Mouse (Mus musculus) heart, adult 2 months (tissue): ENCODE results near the gene Eps15l1. TPM values are rescaled to one million over a fixed set of nuclear protein-coding genes. Genes with fewer than 3 reads are reported as not detected.

Experiments
- DNase-seq, 2 experiments: peaks; one replicate each; pipeline ENCODE4 v3.0.0; 2021
- H3K27ac ChIP-seq: fragments of 200-600 bp; 2 replicates; pipeline ENCODE4 v1.8.1; 2022
- H3K27me3 ChIP-seq: fragments of 200-500 bp; 2 replicates; pipeline ENCODE4 v1.6.1; 2012; ENCODE audit warnings: mild to moderate bottlenecking, low read length, inconsistent platforms, mixed read lengths; ENCODE audit not compliant: control insufficient read depth, insufficient read depth
- H3K36me3 ChIP-seq: fragments of 200-500 bp; 2 replicates; pipeline ENCODE4 v1.6.1; 2012; ENCODE audit warnings: low read length, inconsistent platforms; ENCODE audit not compliant: control insufficient read depth, insufficient read depth
- H3K4me1 ChIP-seq: fragments of 200-500 bp; 2 replicates; pipeline ENCODE4 v1.6.1; 2011; ENCODE audit warnings: low read length; ENCODE audit not compliant: control insufficient read depth, insufficient read depth
- H3K4me3 ChIP-seq: fragments of 200-600 bp; 2 replicates; pipeline ENCODE4 v1.8.1; 2022
- H3K79me2 ChIP-seq: fragments of 200-500 bp; replicated peaks from 2 replicates; pipeline ENCODE4 v1.6.1; 2012; ENCODE audit warnings: mild to moderate bottlenecking, inconsistent platforms, low read length, moderate library complexity, mixed read lengths; ENCODE audit not compliant: control insufficient read depth, insufficient read depth
- H3K9ac ChIP-seq: fragments of 200-500 bp; 2 replicates; pipeline ENCODE4 v1.6.1; 2012; ENCODE audit warnings: low read depth, mild to moderate bottlenecking, control low read depth, inconsistent platforms, low read length, mixed read lengths
- CTCF ChIP-seq: fragments of 200-600 bp; IDR thresholded peaks from 2 replicates; pipeline ENCODE4 v1.8.1; 2022; ENCODE audit warnings: antibody characterized with exemption, mild to moderate bottlenecking, moderate library complexity
- EP300 ChIP-seq: fragments of 200-500 bp; IDR thresholded peaks from 2 replicates; pipeline ENCODE4 v1.6.1; 2011; ENCODE audit warnings: low read depth, low read length, control low read depth; ENCODE audit not compliant: insufficient read depth
- POLR2A ChIP-seq: fragments of 200-500 bp; IDR thresholded peaks from 2 replicates; pipeline ENCODE4 v1.6.1; 2011; ENCODE audit warnings: mild to moderate bottlenecking, low read depth, low read length, control low read depth; ENCODE audit not compliant: insufficient read depth
- WGBS: fragments of 180-500 bp; shearing (Covaris S2); methylation state at CpG from one replicate; pipeline ENCODE4 v1.1.7; 2018; 5-methylcytosine and 5-hydroxymethylcytosine counted together
- intact Hi-C: fragments of 180-260 bp; cut with DNase I; formaldehyde crosslinking; loops from one replicate; pipeline ENCODE4 v1.15.1; 2025
- polyA plus RNA-seq: library from polyadenylated mRNA; depleted of rRNA; stranded (reverse); fragments of >200 nt; gene quantifications from 2 replicates; pipeline ENCODE4 v1.2.3, GENCODE M21; 2012
- total RNA-seq, 2 experiments: library from RNA; stranded (reverse); gene quantifications; 2 replicates each; pipeline ENCODE4 v1.2.3; 2021

The Eps15l1 gene
- total and polyA plus RNA-seq, 3 experiments, result 34.0 to 39.6 (median 36.2) TPM

- 100% methylated on average over 2 of the region's 2 CpGs for WGBS
- H3K9ac ChIP-seq, result no peak overlapping the region
- TF ChIP-seq CTCF (no peak), EP300 (no peak), POLR2A (no peak)
- H3K4me3 ChIP-seq, result no peak overlapping the region
- no peaks in the 10 kb centered on the region for H3K27me3 ChIP-seq
- DNase-seq, result no peak
- H3K4me1 ChIP-seq, result peaks cover 13% of the 10 kb centered on the region
- H3K27ac ChIP-seq, result no peak overlapping the region
- H3K36me3 ChIP-seq, result peaks cover 5% of the 10 kb centered on the region
- no peaks in the 10 kb centered on the region for H3K79me2 ChIP-seq
- intact Hi-C loops, result no loop called here
Measured at GRCm38 (mm10) chr8:72348114-72348513, 73.1 kb downstream of the Eps15l1 start.

GRCm38 (mm10) chr8:72347553-72347952, 73.7 kb downstream of the Eps15l1 start:
- Histone ChIP-seq H3K9ac (no peak overlapping the region), H3K79me2 (no peaks in the 10 kb centered on the region), H3K36me3 (peaks cover 5% of the 10 kb centered on the region), H3K27ac (no peak overlapping the region), H3K4me1 (peaks cover 11% of the 10 kb centered on the region), H3K27me3 (no peaks in the 10 kb centered on the region), H3K4me3 (no peak overlapping the region)
- WGBS, result 61% methylated on average over 1 of the region's 1 CpGs
- intact Hi-C loops, result no loop called here
- no peak for TF ChIP-seq CTCF
- no peak for TF ChIP-seq POLR2A
- no peak for TF ChIP-seq EP300
- DNase-seq, result no peak

- Histone ChIP-seq H3K4me1 (no peaks in the 10 kb centered on the region), H3K27me3 (no peaks in the 10 kb centered on the region), H3K27ac (peak overlapping the region; percentile 23; the same call in 1 of the 2 replicates), H3K79me2 (no peaks in the 10 kb centered on the region), H3K36me3 (no peaks in the 10 kb centered on the region), H3K4me3 (no peak overlapping the region), H3K9ac (no peak overlapping the region)
- TF ChIP-seq CTCF (no peak), EP300 (no peak), POLR2A (no peak)
- intact Hi-C loops, result no loop called here
- WGBS, result 73% methylated on average over 4 of the region's 4 CpGs
- no peak for DNase-seq
Measured at GRCm38 (mm10) chr8:72343725-72344124, 77.5 kb downstream of the Eps15l1 start.

- WGBS, result 93% methylated on average over 5 of the region's 5 CpGs
- TF ChIP-seq POLR2A, result no peak
- no peak for TF ChIP-seq CTCF
- TF ChIP-seq EP300, result no peak
Measured at GRCm38 (mm10) chr8:72342556-72343300, 78.5 kb downstream of the Eps15l1 start.

GRCm38 (mm10) chr8:72337034-72337433, 84.2 kb downstream of the Eps15l1 start:
- H3K4me3 ChIP-seq, result no peak overlapping the region
- TF ChIP-seq CTCF (no peak), EP300 (no peak)
- peaks cover 3% of the 10 kb centered on the region for H3K36me3 ChIP-seq
- peak in 1 of 2 experiments; percentile 33 for DNase-seq
- peaks cover 15% of the 10 kb centered on the region for H3K4me1 ChIP-seq
- H3K27ac ChIP-seq, result peak overlapping the region; percentile 70
- intact Hi-C loops, result no loop called here
- no peaks in the 10 kb centered on the region for H3K79me2 ChIP-seq
- no peaks in the 10 kb centered on the region for H3K27me3 ChIP-seq
- no peak overlapping the region for H3K9ac ChIP-seq

More at GRCm38 (mm10) chr8:72342556-72343300, 78.5 kb downstream of the Eps15l1 start:
- Histone ChIP-seq H3K4me3 (no peak overlapping the region), H3K79me2 (no peaks in the 10 kb centered on the region), H3K27ac (no peak overlapping the region; the same call in 1 of the 2 replicates), H3K36me3 (no peaks in the 10 kb centered on the region), H3K9ac (no peak overlapping the region), H3K27me3 (no peaks in the 10 kb centered on the region), H3K4me1 (no peaks in the 10 kb centered on the region)
- DNase-seq, result no peak
- intact Hi-C loops, result no loop called here

- Histone ChIP-seq H3K9ac (no peak overlapping the region), H3K79me2 (no peaks in the 10 kb centered on the region), H3K36me3 (peaks cover 3% of the 10 kb centered on the region), H3K27me3 (no peaks in the 10 kb centered on the region), H3K27ac (peak overlapping the region; percentile 70), H3K4me3 (no peak overlapping the region), H3K4me1 (peaks cover 18% of the 10 kb centered on the region)
- TF ChIP-seq CTCF (no peak), POLR2A (peak; percentile 17; the same call in 1 of the 2 replicates), EP300 (0 out of 2 replicates have a peak, but pooled peaks have one; percentile 20)
- 42% methylated on average over 2 of the region's 2 CpGs for WGBS
- DNase-seq, result peak in 1 of 2 experiments; percentile 19
- intact Hi-C loops, result loop anchor here (1.0 kb wide), 1 partner anchor 29 kb away; no protein-coding TSS in a partner anchor
Measured at GRCm38 (mm10) chr8:72336273-72336672, 85.0 kb downstream of the Eps15l1 start.
